Mouse (Mus musculus) kidney, postnatal 0 days (tissue): ENCODE results near the gene Gm20388. TPM values are rescaled to one million over a fixed set of nuclear protein-coding genes. Genes with fewer than 3 reads are reported as not detected.

Experiments
- ATAC-seq: fragments of 200-750 bp; cut with Nextera tagmentation; replicated peaks from 2 replicates; pipeline ENCODE4 v1.8.0; 2017; ENCODE audit warnings: low read depth, moderate number of reproducible peaks, moderate TSS enrichment, moderate library complexity; ENCODE audit not compliant: low FRiP score
- DNase-seq: peaks from one replicate; pipeline ENCODE4 v3.0.0-alpha.2; 2016; ENCODE audit warnings: low spot score
- H3K27ac ChIP-seq: fragments of 300-500 bp; sonication (generic); 2 replicates; pipeline ENCODE4 v1.5.1; 2014; ENCODE audit warnings: mild to moderate bottlenecking
- H3K27me3 ChIP-seq: fragments of 300-500 bp; sonication (generic); 2 replicates; pipeline ENCODE4 v1.6.1; 2014; ENCODE audit warnings: low read length, mixed read lengths; ENCODE audit not compliant: insufficient read depth
- H3K36me3 ChIP-seq: fragments of 300-500 bp; sonication (generic); 2 replicates; pipeline ENCODE4 v1.6.1; 2014; ENCODE audit warnings: low read length, mixed read lengths; ENCODE audit not compliant: insufficient read depth
- H3K4me1 ChIP-seq: fragments of 300-500 bp; sonication (generic); replicated peaks from 2 replicates; pipeline ENCODE4 v1.6.1; 2014; ENCODE audit warnings: antibody characterized with exemption, low read length, mixed read lengths; ENCODE audit not compliant: insufficient read depth
- H3K4me2 ChIP-seq: fragments of 300-500 bp; sonication (generic); 2 replicates; pipeline ENCODE4 v1.6.1; 2014; ENCODE audit warnings: mild to moderate bottlenecking, low read length, moderate library complexity, mixed read lengths
- H3K4me3 ChIP-seq: fragments of 300-500 bp; sonication (generic); replicated peaks from 2 replicates; pipeline ENCODE4 v1.5.1; 2014; ENCODE audit warnings: low read depth, low read length
- H3K9ac ChIP-seq: fragments of 300-500 bp; sonication (generic); 2 replicates; pipeline ENCODE4 v1.6.1; 2014; ENCODE audit warnings: low read depth, low read length
- H3K9me3 ChIP-seq: fragments of 300-500 bp; sonication (generic); replicated peaks from 2 replicates; pipeline ENCODE4 v1.6.1; 2016; ENCODE audit warnings: low read length, inconsistent platforms, mixed read lengths
- CTCF ChIP-seq: IDR thresholded peaks from 2 replicates; pipeline ENCODE4 v1.5.1; 2016; ENCODE audit warnings: antibody characterized with exemption, low read depth, mild to moderate bottlenecking, moderate library complexity
- WGBS: fragments of 180-500 bp; shearing (Covaris S2); extraction: QIAGEN DNeasy Blood & Tissue Kit; methylation state at CpG from one replicate; pipeline ENCODE4 v1.1.7; 2014; 5-methylcytosine and 5-hydroxymethylcytosine counted together
- polyA plus RNA-seq: library from polyadenylated mRNA; unstranded; fragments of >200 nt; fragmentation: Nextera tagmentation; extraction: Ambion mirVana; gene quantifications from 2 replicates; pipeline ENCODE4 v1.2.1, GENCODE M21; 2015

Gm20388 gene
- polyA plus RNA-seq, 1 experiment from 2014 or later: not detected

DNA sequence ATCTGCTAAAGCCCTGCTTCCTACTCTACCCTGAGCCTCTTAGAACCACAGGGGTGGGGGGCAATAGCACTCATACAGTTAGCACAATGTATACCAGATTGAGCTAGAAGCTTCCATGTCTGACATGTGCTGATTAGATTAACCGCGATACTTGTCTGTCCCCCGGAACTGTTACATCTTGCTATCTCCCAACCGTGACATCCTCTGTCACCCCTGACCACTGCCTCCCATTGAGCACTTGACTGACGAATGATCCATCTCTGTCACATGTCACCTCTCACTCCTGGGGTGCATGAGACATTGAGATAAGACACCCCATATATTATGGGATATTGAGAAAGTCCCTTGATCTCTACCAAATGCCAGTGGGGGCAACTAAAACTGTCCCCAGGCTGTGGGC is 115.6 kb downstream of the Gm20388 start:
- DNase-seq (no peak), ATAC-seq (no peak)
- Histone ChIP-seq H3K9me3 (no peaks in the 10 kb centered on the region), H3K4me3 (no peak overlapping the region), H3K27me3 (no peaks in the 10 kb centered on the region), H3K9ac (no peak overlapping the region), H3K4me1 (no peaks in the 10 kb centered on the region), H3K36me3 (no peaks in the 10 kb centered on the region), H3K27ac (no peak overlapping the region), H3K4me2 (no peak overlapping the region)
- no peak for TF ChIP-seq CTCF
- WGBS: 77% methylated on average over 5 of the region's 5 CpGs

- Histone ChIP-seq H3K36me3 (no peaks in the 10 kb centered on the region), H3K9ac (no peak overlapping the region), H3K27me3 (no peaks in the 10 kb centered on the region), H3K4me3 (no peak overlapping the region), H3K27ac (no peak overlapping the region), H3K4me2 (no peak overlapping the region), H3K9me3 (no peaks in the 10 kb centered on the region), H3K4me1 (no peaks in the 10 kb centered on the region)
- no peak for DNase-seq
- no peak for TF ChIP-seq CTCF
- 72% methylated on average over 6 of the region's 6 CpGs for WGBS
- ATAC-seq: no peak
These were observed 116.3 kb downstream of the Gm20388 start for GRCm38 (mm10) chr8:120026991-120027390.

DNA sequence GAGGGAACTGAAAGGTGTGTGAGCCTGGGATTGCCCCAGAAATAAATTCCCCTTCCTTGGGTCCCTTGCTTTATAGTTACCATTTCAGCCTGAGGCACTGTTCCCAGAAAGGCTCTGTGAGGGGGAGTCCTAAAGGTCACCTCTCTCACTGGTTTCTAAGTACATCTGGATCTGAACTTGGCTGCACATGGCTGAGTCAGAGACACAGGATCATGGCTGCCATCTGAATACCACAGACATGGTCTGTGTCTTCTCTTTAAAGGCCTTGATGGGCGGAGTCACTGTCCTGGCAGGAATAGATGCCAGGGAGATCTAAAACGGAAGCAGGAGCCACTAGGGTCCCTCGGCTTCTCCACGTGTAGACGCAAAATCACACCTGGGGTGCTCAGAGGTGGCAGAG is 119.8 kb downstream of the Gm20388 start:
- H3K9me3 ChIP-seq: no peaks in the 10 kb centered on the region
- no peak overlapping the region for H3K27ac ChIP-seq
- DNase-seq: no peak
- no peaks in the 10 kb centered on the region for H3K36me3 ChIP-seq
- no peak overlapping the region for H3K9ac ChIP-seq
- no peak for ATAC-seq
- H3K27me3 ChIP-seq: no peaks in the 10 kb centered on the region
- H3K4me1 ChIP-seq: no peaks in the 10 kb centered on the region
- 62% methylated on average over 5 of the region's 5 CpGs for WGBS
- H3K4me2 ChIP-seq: no peak overlapping the region
- TF ChIP-seq CTCF: no peak
- no peak overlapping the region for H3K4me3 ChIP-seq

- H3K27ac ChIP-seq: no peak overlapping the region
- no peaks in the 10 kb centered on the region for H3K4me1 ChIP-seq
- no peak for DNase-seq
- H3K4me3 ChIP-seq: no peak overlapping the region
- H3K4me2 ChIP-seq: no peak overlapping the region
- no peaks in the 10 kb centered on the region for H3K9me3 ChIP-seq
- no peak for ATAC-seq
- H3K36me3 ChIP-seq: no peaks in the 10 kb centered on the region
- WGBS: 91% methylated on average over 5 of the region's 5 CpGs
- H3K9ac ChIP-seq: no peak overlapping the region
- no peak for TF ChIP-seq CTCF
- H3K27me3 ChIP-seq: no peaks in the 10 kb centered on the region
These were observed 122.0 kb downstream of the Gm20388 start for GRCm38 (mm10) chr8:120032549-120033208.

GRCm38 (mm10) chr8:120034471-120034870 is 123.8 kb downstream of the Gm20388 start:
- DNase-seq (no peak), ATAC-seq (no peak)

GRCm38 (mm10) chr8:120036111-120036510 is 125.5 kb downstream of the Gm20388 start:
- no peak for ATAC-seq
- DNase-seq: no peak
- no peak overlapping the region for H3K4me2 ChIP-seq
- H3K9me3 ChIP-seq: no peaks in the 10 kb centered on the region
- H3K4me1 ChIP-seq: no peaks in the 10 kb centered on the region
- no peaks in the 10 kb centered on the region for H3K36me3 ChIP-seq
- TF ChIP-seq CTCF: no peak
- no peak overlapping the region for H3K4me3 ChIP-seq
- no peak overlapping the region for H3K27ac ChIP-seq
- no peaks in the 10 kb centered on the region for H3K27me3 ChIP-seq
- 16% methylated on average over 9 of the region's 9 CpGs for WGBS
- no peak overlapping the region for H3K9ac ChIP-seq

More at GRCm38 (mm10) chr8:120034471-120034870, 123.8 kb downstream of the Gm20388 start:
- no peaks in the 10 kb centered on the region for H3K36me3 ChIP-seq
- no peaks in the 10 kb centered on the region for H3K27me3 ChIP-seq
- no peak overlapping the region for H3K9ac ChIP-seq
- WGBS: 40% methylated on average over 6 of the region's 6 CpGs
- no peaks in the 10 kb centered on the region for H3K4me1 ChIP-seq
- no peak for TF ChIP-seq CTCF
- H3K4me2 ChIP-seq: no peak overlapping the region
- no peak overlapping the region for H3K4me3 ChIP-seq
- no peak overlapping the region for H3K27ac ChIP-seq
- no peaks in the 10 kb centered on the region for H3K9me3 ChIP-seq

- no peak overlapping the region for H3K4me3 ChIP-seq
- no peak overlapping the region for H3K9ac ChIP-seq
- WGBS: 44% methylated on average over 4 of the region's 4 CpGs
- no peak overlapping the region for H3K27ac ChIP-seq
- H3K4me2 ChIP-seq: no peak overlapping the region
- no peak for TF ChIP-seq CTCF
- DNase-seq (no peak), ATAC-seq (no peak)
- H3K27me3 ChIP-seq: no peaks in the 10 kb centered on the region
- H3K36me3 ChIP-seq: no peaks in the 10 kb centered on the region
- H3K9me3 ChIP-seq: no peaks in the 10 kb centered on the region
- H3K4me1 ChIP-seq: no peaks in the 10 kb centered on the region
These were observed 125.9 kb downstream of the Gm20388 start for GRCm38 (mm10) chr8:120036578-120036977.
